Mouse (Mus musculus) ES-E14 (cell line): Measurements from ENCODE around the gene Yars. TPM values are rescaled to one million over a fixed set of nuclear protein-coding genes. Genes with fewer than 3 reads are reported as not detected.

Experiments used
- DNase-seq: peaks from one replicate; pipeline ENCODE4 v3.0.0-alpha.2; 2013; ENCODE audit warnings: low read depth, low spot score
- H3K27ac ChIP-seq: 2 replicates; pipeline ENCODE4 v1.5.1; 2012; ENCODE audit warnings: low read depth, mild to moderate bottlenecking, low read length, moderate library complexity, mixed read lengths; ENCODE audit not compliant: poor library complexity, insufficient read depth, severe bottlenecking
- H3K36me3 ChIP-seq: 2 replicates; pipeline ENCODE4 v1.6.1; 2012; ENCODE audit warnings: mild to moderate bottlenecking, low read length, moderate library complexity, mixed read lengths; ENCODE audit not compliant: control insufficient read depth, poor library complexity, insufficient read depth, severe bottlenecking
- H3K4me1 ChIP-seq, 2 experiments: fragments of 150-350 bp in 1 of 2; sonication (generic) in 1 of 2; 2 replicates each; pipeline ENCODE4 v1.6.1; 2012; ENCODE audit warnings: low read length in 2 of 2, mild to moderate bottlenecking in 1 of 2, mixed read lengths in 1 of 2; ENCODE audit not compliant: control insufficient read depth in 2 of 2, insufficient read depth in 2 of 2, poor library complexity in 1 of 2
- H3K4me3 ChIP-seq, 2 experiments: fragments of 150-350 bp in 1 of 2; sonication (generic) in 1 of 2; 2 replicates each; pipeline ENCODE4 v1.5.1; 2012; ENCODE audit warnings: low read length in 2 of 2, low read depth in 1 of 2, mild to moderate bottlenecking in 1 of 2, mixed read lengths in 1 of 2; ENCODE audit not compliant: insufficient read depth in 1 of 2, poor library complexity in 1 of 2, severe bottlenecking in 1 of 2
- H3K9ac ChIP-seq: 2 replicates; pipeline ENCODE4 v1.6.1; 2012; ENCODE audit warnings: low read depth, mild to moderate bottlenecking, low read length, mixed read lengths; ENCODE audit not compliant: poor library complexity, insufficient read depth, severe bottlenecking
- H3K9me3 ChIP-seq: fragments of 150-350 bp; sonication (generic); 2 replicates; pipeline ENCODE4 v1.6.1; 2012; ENCODE audit warnings: low read depth, mild to moderate bottlenecking, low read length; ENCODE audit not compliant: control insufficient read depth, insufficient read depth
- CHD2 ChIP-seq: IDR thresholded peaks from 2 replicates; pipeline ENCODE4 v1.6.1; 2014; ENCODE audit warnings: mild to moderate bottlenecking, low read depth, low read length, inconsistent platforms
- HCFC1 ChIP-seq: IDR thresholded peaks from 2 replicates; pipeline ENCODE4 v1.6.1; 2012; ENCODE audit warnings: low read length, inconsistent platforms, borderline replicate concordance; ENCODE audit not compliant: insufficient read depth
- MAFK ChIP-seq: IDR thresholded peaks from 2 replicates; pipeline ENCODE4 v1.6.1; 2014; ENCODE audit warnings: mild to moderate bottlenecking, low read depth, low read length, inconsistent platforms; ENCODE audit not compliant: insufficient read depth
- ZC3H11A ChIP-seq: IDR thresholded peaks from 2 replicates; pipeline ENCODE4 v1.6.1; 2012; ENCODE audit warnings: low read depth, mild to moderate bottlenecking, inconsistent platforms, low read length, borderline replicate concordance
- ZNF384 ChIP-seq: IDR thresholded peaks from 2 replicates; pipeline ENCODE4 v1.6.1; 2012; ENCODE audit warnings: low read depth, low read length, inconsistent platforms
- in situ Hi-C, 2 experiments: fragments of 600-800 bp; cut with MboI; formaldehyde crosslinking; loops; one replicate each; pipeline ENCODE4 v1.15.1; 2025; ENCODE audit warnings: low sequenced_read_pairs in 2 of 2, inconsistent platforms in 1 of 2; ENCODE audit not compliant: unreplicated experiment in 2 of 2
- total RNA-seq: library from RNA; depleted of rRNA; stranded (reverse); fragments of 300-350 nt; gene quantifications from 2 replicates; pipeline ENCODE4 v1.2.3, GENCODE M21; 2012; rRNA removed

Gene Yars
- 125 and 136 TPM in 2 replicates for total RNA-seq

GRCm38 (mm10) chr4:129189542-129190519, at the start of gene Yars, which contains the start of gene S100pbp:
Gene Yars, plus strand, starts transcription at chr4:129189760.
Gene S100pbp, minus strand, starts transcription at chr4:129189727.
- peak; percentile 97 for DNase-seq
- TF ChIP-seq ZC3H11A (no peak), MAFK (peak; percentile 39; the same call in 1 of the 2 replicates), ZNF384 (peak; percentile 100), CHD2 (peak; percentile 53; the same call in 1 of the 2 replicates), HCFC1 (peak; percentile 87)
- in situ Hi-C loops = no loop called here

DNA sequence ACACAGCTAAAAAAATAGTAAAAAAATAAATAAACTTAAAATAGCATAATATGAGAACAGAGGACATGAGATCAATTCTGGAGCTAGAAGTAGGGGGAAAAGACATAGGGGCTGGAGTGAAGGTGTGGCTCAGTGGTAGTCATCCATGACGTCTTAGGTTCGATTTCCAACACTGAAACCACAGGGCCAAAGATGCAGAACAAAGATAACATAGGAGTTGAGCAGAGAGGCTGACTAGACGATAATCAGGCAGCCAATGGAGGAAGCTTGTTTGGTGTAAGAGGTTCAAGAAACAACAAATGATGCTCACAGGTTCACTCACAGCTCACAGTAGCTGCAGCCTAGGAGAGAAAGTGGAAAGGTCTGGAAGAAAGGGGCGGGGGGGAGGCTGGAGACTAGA, 48.8 kb upstream of the Yars start:
- in situ Hi-C loops = no loop called here
- Histone ChIP-seq H3K4me3 (no peak overlapping the region), H3K4me1 (peaks cover 0 to 3% of the 10 kb centered on the region in 2 experiments; a peak in 1 of 4 replicates), H3K27ac (no peak overlapping the region), H3K9me3 (no peaks in the 10 kb centered on the region), H3K9ac (no peak overlapping the region), H3K36me3 (no peaks in the 10 kb centered on the region)
- TF ChIP-seq ZNF384 (no peak), MAFK (no peak), HCFC1 (no peak), ZC3H11A (no peak), CHD2 (no peak)
- no peak for DNase-seq

More at GRCm38 (mm10) chr4:129189542-129190519, at the start of gene Yars, which contains the start of gene S100pbp:
- Histone ChIP-seq H3K36me3 (peaks cover 9% of the 10 kb centered on the region; the same call in 1 of the 2 replicates), H3K27ac (peak within 1 kb of the TSS; percentile 94), H3K9ac (peak within 1 kb of the TSS; percentile 97), H3K4me1 (peaks cover 7 to 12% of the 10 kb centered on the region in 2 experiments; a peak in 3 of 4 replicates), H3K4me3 (peak within 1 kb of the TSS; percentile 86 to 97), H3K9me3 (no peaks in the 10 kb centered on the region)

- Histone ChIP-seq H3K36me3 (no peaks in the 10 kb centered on the region), H3K9ac (no peak overlapping the region), H3K9me3 (no peaks in the 10 kb centered on the region), H3K27ac (no peak overlapping the region), H3K4me3 (no peak overlapping the region), H3K4me1 (peaks cover 0 to 3% of the 10 kb centered on the region in 2 experiments; a peak in 1 of 4 replicates)
- no peak for DNase-seq
- in situ Hi-C loops = no loop called here
- no peak for TF ChIP-seq HCFC1
- no peak for TF ChIP-seq CHD2
- TF ChIP-seq ZC3H11A = no peak
- TF ChIP-seq MAFK = no peak
- no peak; the same call in 1 of the 2 replicates for TF ChIP-seq ZNF384
Measured at GRCm38 (mm10) chr4:129141560-129142438, 47.8 kb upstream of the Yars start.

DNA sequence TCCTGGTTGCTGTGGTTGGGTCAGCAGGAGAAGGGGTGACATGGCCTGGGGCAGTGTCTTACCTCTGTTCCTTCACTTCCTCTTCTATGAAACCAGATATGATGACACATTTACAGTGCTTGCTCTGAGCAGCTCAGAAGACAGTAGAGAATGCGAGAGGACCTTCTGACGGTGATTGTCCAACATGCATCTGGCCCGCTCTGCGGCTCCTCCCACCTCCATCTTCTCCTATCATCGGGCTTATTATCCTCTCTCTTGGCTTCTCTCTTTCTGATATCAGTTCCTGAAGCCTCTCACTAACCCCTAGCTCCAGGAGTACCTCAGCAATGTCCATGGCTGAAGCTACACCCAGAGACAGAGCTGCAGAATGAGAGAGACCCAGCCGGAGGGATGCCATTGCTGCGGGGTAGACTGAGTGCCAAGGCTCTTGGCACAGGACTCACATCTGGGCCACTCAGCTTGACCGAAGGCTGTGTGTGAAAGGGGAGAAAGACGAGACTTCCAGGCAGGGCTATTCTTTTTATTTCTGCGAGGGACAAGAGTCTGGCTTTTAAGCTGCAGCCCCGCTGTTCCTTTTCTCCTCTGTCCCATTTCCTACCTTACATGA, 47.0 kb upstream of the Yars start:
- H3K9ac ChIP-seq = no peak overlapping the region
- in situ Hi-C loops = no loop called here
- H3K4me1 ChIP-seq = peaks cover 0 to 1% of the 10 kb centered on the region in 2 experiments; a peak in 1 of 4 replicates
- no peak overlapping the region for H3K27ac ChIP-seq
- DNase-seq = no peak
- TF ChIP-seq MAFK (no peak), ZNF384 (no peak), ZC3H11A (no peak), CHD2 (no peak), HCFC1 (no peak)
- H3K9me3 ChIP-seq = no peaks in the 10 kb centered on the region
- H3K36me3 ChIP-seq = no peaks in the 10 kb centered on the region
- no peak overlapping the region for H3K4me3 ChIP-seq
